Mouse (Mus musculus): ENCODE measurements around the gene Nrf1. TPM values are rescaled to one million over a fixed set of nuclear protein-coding genes. Genes with fewer than 3 reads are reported as not detected.
A peak's percentile ranks its signal among the peaks of the same experiment; 100 is the strongest.

Nrf1 gene
- total and polyA plus RNA-seq, 2 experiments from 2014 or later, result 23.8 to 53.6 TPM

- no peak for TF ChIP-seq CTCF (IDR thresholded peaks at IDR 0.05; ENCODE audit: low read depth)
- no peak for DNase-seq
- Histone ChIP-seq H3K4me2 (ENCODE audit: low read depth) (peak overlapping the region; percentile 30), H3K27ac (ENCODE audit: low read depth, low read length) (no peak overlapping the region), H3K4me3 (ENCODE audit: low read depth, low read length) (peak overlapping the region; percentile 20), H3K4me1 (ENCODE audit: insufficient read depth) (no peaks in the 10 kb centered on the region), H3K36me3 (ENCODE audit: insufficient read depth) (no peaks in the 10 kb centered on the region), H3K27me3 (ENCODE audit: insufficient read depth, low read length) (peaks cover 73% of the 10 kb centered on the region), H3K9ac (no peak overlapping the region), H3K9me3 (ENCODE audit: low read length) (0 out of 2 replicates have a peak, but pooled peaks cover 1% of the 10 kb centered on the region)
- ATAC-seq, result 0 out of 2 replicates have a peak, but pooled peaks have one; percentile 9
- WGBS, result under 1% methylated on average over 80 of the region's 80 CpGs
Observed at GRCm38 (mm10) chr6:30173551-30174460, 126.0 kb downstream of the Nrf1 start.

GRCm38 (mm10) chr6:30174461-30175224 lies 126.9 kb downstream of the Nrf1 start:
- Histone ChIP-seq H3K4me3 (ENCODE audit: low read depth, low read length) (peak overlapping the region; percentile 20), H3K9me3 (ENCODE audit: low read length) (peaks cover 5% of the 10 kb centered on the region; the same call in 1 of the 2 replicates), H3K36me3 (ENCODE audit: insufficient read depth) (no peaks in the 10 kb centered on the region), H3K9ac (no peak overlapping the region), H3K27ac (ENCODE audit: low read depth, low read length) (no peak overlapping the region), H3K27me3 (ENCODE audit: insufficient read depth, low read length) (peaks cover 79% of the 10 kb centered on the region), H3K4me2 (ENCODE audit: low read depth) (peak overlapping the region; percentile 30; the same call in 1 of the 2 replicates), H3K4me1 (ENCODE audit: insufficient read depth) (no peaks in the 10 kb centered on the region)
- 2% methylated on average over 32 of the region's 33 CpGs for WGBS
- ATAC-seq (no peak), DNase-seq (peak; percentile 10)
- TF ChIP-seq CTCF (IDR thresholded peaks at IDR 0.05; ENCODE audit: low read depth), result no peak

DNA sequence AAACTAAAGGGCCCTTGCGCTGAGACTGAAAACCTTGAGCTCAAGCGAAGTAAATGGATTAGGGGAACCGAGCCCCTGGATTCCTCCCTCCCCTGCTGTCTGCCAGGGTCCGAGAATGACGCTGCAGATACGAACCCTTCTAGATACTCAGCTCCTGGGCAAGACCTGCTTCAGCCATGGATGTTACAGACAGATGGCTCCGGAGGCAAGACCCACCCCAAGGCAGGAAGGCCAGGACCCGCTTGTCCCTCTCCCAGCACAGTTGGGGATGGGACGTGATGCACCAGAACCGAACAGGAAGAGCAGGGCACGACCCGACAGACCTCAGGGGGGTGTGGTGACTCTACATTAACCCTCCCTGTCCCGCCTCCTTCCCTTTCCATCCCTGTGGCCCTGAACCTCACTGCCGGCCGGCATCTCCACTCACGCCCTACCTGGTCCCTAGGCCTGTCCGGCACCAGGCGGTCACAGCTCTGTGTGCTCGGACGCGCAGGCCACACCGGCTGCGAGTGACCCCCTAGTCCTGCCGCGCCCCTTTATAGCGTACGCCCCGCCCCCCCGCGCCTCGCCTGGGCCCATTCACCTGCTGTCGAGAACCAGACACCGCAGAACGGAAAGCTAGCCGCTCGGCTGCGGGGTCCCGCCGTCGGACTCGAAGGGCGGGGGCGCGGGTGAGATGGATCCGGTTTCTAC lies 127.6 kb downstream of the Nrf1 start:
- Histone ChIP-seq H3K27me3 (ENCODE audit: insufficient read depth, low read length) (peaks cover 79% of the 10 kb centered on the region), H3K4me2 (ENCODE audit: low read depth) (0 out of 2 replicates have a peak overlapping the region, but pooled peaks have one; percentile 10), H3K9ac (no peak overlapping the region), H3K4me1 (ENCODE audit: insufficient read depth) (no peaks in the 10 kb centered on the region), H3K27ac (ENCODE audit: low read depth, low read length) (no peak overlapping the region), H3K9me3 (ENCODE audit: low read length) (peaks cover 5% of the 10 kb centered on the region; the same call in 1 of the 2 replicates), H3K4me3 (ENCODE audit: low read depth, low read length) (peak overlapping the region; percentile 7; the same call in 1 of the 2 replicates), H3K36me3 (ENCODE audit: insufficient read depth) (no peaks in the 10 kb centered on the region)
- DNase-seq (peak; percentile 23), ATAC-seq (no peak)
- under 1% methylated on average over 45 of the region's 45 CpGs for WGBS
- no peak for TF ChIP-seq CTCF (IDR thresholded peaks at IDR 0.05; ENCODE audit: low read depth)

DNA sequence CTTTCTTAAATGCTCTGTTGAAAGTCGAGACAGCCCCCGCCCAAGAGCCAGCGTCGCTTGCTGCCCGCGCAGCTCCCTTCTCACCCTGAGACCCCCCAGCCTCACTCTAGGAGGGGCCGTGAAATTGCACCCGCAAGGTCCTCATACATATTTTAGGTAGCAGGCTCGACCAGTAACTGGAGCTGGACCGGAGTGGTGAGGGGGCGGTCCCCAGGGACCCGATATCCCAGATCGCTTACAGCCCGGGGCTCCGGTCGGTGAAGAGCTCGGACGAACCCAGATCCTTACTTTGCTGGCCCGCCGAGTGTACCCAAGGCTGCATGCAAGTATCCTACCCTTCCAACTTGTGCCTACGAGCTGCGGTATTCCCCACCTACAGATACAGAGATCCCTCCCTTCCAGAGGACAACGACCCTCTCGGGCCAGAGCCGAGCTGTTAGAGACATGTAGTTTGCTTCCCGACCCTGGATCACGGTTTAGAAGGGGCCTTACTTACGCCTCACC lies 128.2 kb downstream of the Nrf1 start:
- TF ChIP-seq CTCF (IDR thresholded peaks at IDR 0.05; ENCODE audit: low read depth), result no peak
- no peak overlapping the region for H3K27ac ChIP-seq (ENCODE audit: low read depth, low read length)
- DNase-seq (peak; percentile 39), ATAC-seq (no peak)
- H3K36me3 ChIP-seq (ENCODE audit: insufficient read depth), result no peaks in the 10 kb centered on the region
- H3K9me3 ChIP-seq (ENCODE audit: low read length), result peaks cover 5% of the 10 kb centered on the region; the same call in 1 of the 2 replicates
- peaks cover 78% of the 10 kb centered on the region for H3K27me3 ChIP-seq (ENCODE audit: insufficient read depth, low read length)
- no peaks in the 10 kb centered on the region for H3K4me1 ChIP-seq (ENCODE audit: insufficient read depth)
- no peak overlapping the region for H3K9ac ChIP-seq
- 4% methylated on average over 28 of the region's 28 CpGs for WGBS
- 0 out of 2 replicates have a peak overlapping the region, but pooled peaks have one; percentile 10 for H3K4me2 ChIP-seq (ENCODE audit: low read depth)
- H3K4me3 ChIP-seq (ENCODE audit: low read depth, low read length), result peak overlapping the region; percentile 7

DNA sequence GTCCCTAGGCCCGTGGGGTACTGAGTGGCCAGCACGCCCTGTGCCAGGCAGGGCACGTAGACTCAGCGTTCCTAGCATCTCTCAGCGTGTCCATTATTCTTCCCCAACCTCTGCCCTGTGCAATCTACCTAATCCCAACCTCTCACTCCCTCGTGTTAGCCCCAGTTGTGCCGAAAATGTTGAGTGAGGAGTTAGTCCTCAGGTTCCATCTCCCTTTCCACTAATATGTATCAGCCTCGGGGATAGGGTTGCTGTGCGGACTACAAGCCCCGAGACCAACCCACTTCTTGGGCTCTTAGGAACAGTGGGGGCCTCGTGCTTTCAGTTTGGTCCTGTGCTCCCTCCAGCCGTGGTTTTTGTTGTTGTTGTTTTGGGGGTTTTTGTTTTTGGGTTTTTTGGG lies 128.7 kb downstream of the Nrf1 start:
- Histone ChIP-seq H3K4me3 (ENCODE audit: low read depth, low read length) (no peak overlapping the region), H3K36me3 (ENCODE audit: insufficient read depth) (no peaks in the 10 kb centered on the region), H3K27me3 (ENCODE audit: insufficient read depth, low read length) (peaks cover 75% of the 10 kb centered on the region), H3K4me2 (ENCODE audit: low read depth) (no peak overlapping the region), H3K27ac (ENCODE audit: low read depth, low read length) (no peak overlapping the region), H3K4me1 (ENCODE audit: insufficient read depth) (no peaks in the 10 kb centered on the region), H3K9ac (no peak overlapping the region), H3K9me3 (ENCODE audit: low read length) (peaks cover 5% of the 10 kb centered on the region; the same call in 1 of the 2 replicates)
- DNase-seq (peak; percentile 42), ATAC-seq (no peak)
- WGBS, result 6% methylated on average over 12 of the region's 12 CpGs
- TF ChIP-seq CTCF (IDR thresholded peaks at IDR 0.05; ENCODE audit: low read depth), result no peak

DNA sequence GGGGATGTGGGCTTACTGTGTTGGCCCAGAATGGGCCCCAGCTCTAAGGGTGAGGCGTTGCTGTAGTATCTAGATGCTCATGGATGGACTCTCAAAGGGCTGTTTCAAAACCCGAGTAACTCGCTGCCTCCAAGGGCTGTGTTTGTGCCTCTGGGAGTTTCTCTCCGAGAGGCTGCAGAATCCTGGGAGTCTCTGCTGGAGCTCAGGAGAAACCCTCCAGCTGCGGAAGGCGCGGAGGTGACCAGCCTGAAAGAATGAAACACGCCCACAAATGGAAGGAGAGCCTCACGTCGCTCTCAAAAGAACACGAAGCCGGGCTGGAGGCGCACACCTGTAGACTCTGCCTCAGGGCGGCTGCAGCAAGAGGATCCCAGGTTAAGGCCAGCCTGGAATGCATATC lies 129.5 kb downstream of the Nrf1 start:
- no peak overlapping the region for H3K4me3 ChIP-seq (ENCODE audit: low read depth, low read length)
- H3K27ac ChIP-seq (ENCODE audit: low read depth, low read length), result no peak overlapping the region
- WGBS, result 4% methylated on average over 14 of the region's 14 CpGs
- no peaks in the 10 kb centered on the region for H3K4me1 ChIP-seq (ENCODE audit: insufficient read depth)
- peak; percentile 63 for DNase-seq
- TF ChIP-seq CTCF (IDR thresholded peaks at IDR 0.05; ENCODE audit: low read depth), result no peak
- H3K9me3 ChIP-seq (ENCODE audit: low read length), result peaks cover 5% of the 10 kb centered on the region; the same call in 1 of the 2 replicates
- no peak for ATAC-seq
- H3K4me2 ChIP-seq (ENCODE audit: low read depth), result no peak overlapping the region
- H3K9ac ChIP-seq, result no peak overlapping the region
- no peaks in the 10 kb centered on the region for H3K36me3 ChIP-seq (ENCODE audit: insufficient read depth)
- H3K27me3 ChIP-seq (ENCODE audit: insufficient read depth, low read length), result peaks cover 67% of the 10 kb centered on the region

All from forebrain, postnatal 0 days (tissue).